ENCODE assay signal across 17 mouse cellular contexts in genomic region chr2:105684991-105685650, GRCm38 (mm10). TPM values are rescaled to one million over a fixed set of nuclear protein-coding genes. Genes with fewer than 3 reads are reported as not detected.
DNase-seq lines count a peak whose midpoint lies in the region; ATAC-seq and TF ChIP-seq lines count a peak whose summit lies in the region.
"Had no signal": no experiment of that assay in that cellular context is flagged by ENCODE, and none has a peak within 500 bp of the region (broad histone marks: within the 10 kb centered on the region; RNA-seq: fewer than 3 reads in every experiment).

No protein-coding gene starts in this region.

- H3K4me1 ChIP-seq in forebrain, embryonic 10.5 days = peaks cover 98% of the 10 kb centered on the region
- 0 out of 2 replicates have a peak, but pooled peaks cover 5% of the 10 kb centered on the region for H3K4me1 ChIP-seq in forebrain, postnatal 0 days (ENCODE audit: insufficient read depth)
- H3K4me1 ChIP-seq in forebrain, embryonic 16.5 days (replicated peaks; ENCODE audit: control insufficient read depth, insufficient read depth, low read length) = peaks cover 69% of the 10 kb centered on the region
- 0 out of 2 replicates have a peak, but pooled peaks cover 5% of the 10 kb centered on the region for H3K4me1 ChIP-seq in midbrain, embryonic 14.5 days (ENCODE audit: control insufficient read depth, insufficient read depth, low read length)

- peak overlapping the region; percentile 89; the same call in 1 of the 2 replicates for H3K27ac ChIP-seq in forebrain, embryonic 10.5 days
- H3K27ac ChIP-seq in forebrain, postnatal 0 days (ENCODE audit: low read depth, low read length) = no peak overlapping the region
- H3K27ac ChIP-seq in forebrain, embryonic 16.5 days (ENCODE audit: low read length) = no peak overlapping the region
- no peak overlapping the region for H3K27ac ChIP-seq in midbrain, embryonic 14.5 days (replicated peaks; ENCODE audit: low read depth, low read length)
- H3K27ac ChIP-seq: left cerebral cortex, adult 2 months; limb, embryonic 15.5 days had no signal

- H3K4me3 ChIP-seq in forebrain, embryonic 10.5 days = peak overlapping the region; percentile 45; the same call in 1 of the 2 replicates
- H3K4me3 ChIP-seq in forebrain, postnatal 0 days (ENCODE audit: low read depth, low read length) = no peak overlapping the region
- H3K4me3 ChIP-seq in forebrain, embryonic 16.5 days (replicated peaks; ENCODE audit: low read length) = 0 out of 2 replicates have a peak overlapping the region, but pooled peaks have one; percentile 3
- H3K4me3 ChIP-seq in midbrain, embryonic 14.5 days (replicated peaks; ENCODE audit: low read depth, low read length) = no peak overlapping the region
- H3K4me3 ChIP-seq: left cerebral cortex, adult 2 months; limb, embryonic 15.5 days; megakaryocyte, embryonic 14.5 days had no signal

- no peaks in the 10 kb centered on the region for H3K9me3 ChIP-seq in forebrain, embryonic 10.5 days
- no peaks in the 10 kb centered on the region for H3K9me3 ChIP-seq in forebrain, postnatal 0 days (ENCODE audit: low read length)
- no peaks in the 10 kb centered on the region for H3K9me3 ChIP-seq in forebrain, embryonic 16.5 days (ENCODE audit: control insufficient read depth, low read length)
- H3K9me3 ChIP-seq in midbrain, embryonic 14.5 days (ENCODE audit: control insufficient read depth, low read length) = no peaks in the 10 kb centered on the region
- H3K9me3 ChIP-seq: limb, embryonic 15.5 days had no signal

- ATAC-seq in forebrain, postnatal 0 days = no peak
- ATAC-seq in forebrain, embryonic 16.5 days = no peak
- ATAC-seq in midbrain, embryonic 14.5 days (ENCODE audit: low FRiP score, low TSS enrichment) = no peak
- ATAC-seq in megakaryocyte-erythroid progenitor cell, adult 5-6 weeks (replicated peaks; ENCODE audit: low FRiP score, low TSS enrichment, poor library complexity, severe bottlenecking) = no peak
- ATAC-seq: activated CD4-positive, CD25-positive, alpha-beta regulatory T cell, adult 4 months had no signal

- WGBS in forebrain, embryonic 10.5 days = 39% methylated on average over 11 of the region's 11 CpGs
- 60% methylated on average over 11 of the region's 11 CpGs for WGBS in forebrain, postnatal 0 days
- WGBS in forebrain, embryonic 16.5 days = 62% methylated on average over 11 of the region's 11 CpGs
- 12% methylated on average over 11 of the region's 11 CpGs for WGBS in midbrain, embryonic 14.5 days

- no peak overlapping the region for H3K4me2 ChIP-seq in forebrain, postnatal 0 days (ENCODE audit: low read depth)
- 0 out of 2 replicates have a peak overlapping the region, but pooled peaks have one; percentile 10 for H3K4me2 ChIP-seq in forebrain, embryonic 16.5 days (ENCODE audit: low read length)
- peak overlapping the region; percentile 13; the same call in 1 of the 2 replicates for H3K4me2 ChIP-seq in midbrain, embryonic 14.5 days (ENCODE audit: low read length)
- H3K4me2 ChIP-seq: limb, embryonic 15.5 days had no signal

- no peak for TF ChIP-seq CTCF in forebrain, postnatal 0 days (IDR thresholded peaks at IDR 0.05; ENCODE audit: low read depth)

- no peak overlapping the region for H3K9ac ChIP-seq in forebrain, postnatal 0 days
- H3K9ac ChIP-seq in forebrain, embryonic 16.5 days (replicated peaks; ENCODE audit: low read depth, low read length) = no peak overlapping the region
- H3K9ac ChIP-seq in midbrain, embryonic 14.5 days (replicated peaks; ENCODE audit: low read length) = no peak overlapping the region
- H3K9ac ChIP-seq: limb, embryonic 15.5 days had no signal

- H3K36me3 ChIP-seq in forebrain, embryonic 10.5 days (replicated peaks) = peaks cover 57% of the 10 kb centered on the region
- H3K36me3 ChIP-seq in forebrain, postnatal 0 days (ENCODE audit: insufficient read depth) = no peaks in the 10 kb centered on the region
- H3K36me3 ChIP-seq in forebrain, embryonic 16.5 days (ENCODE audit: control insufficient read depth, insufficient read depth) = no peaks in the 10 kb centered on the region
- H3K36me3 ChIP-seq in midbrain, embryonic 14.5 days (ENCODE audit: control insufficient read depth, insufficient read depth, low read length) = no peaks in the 10 kb centered on the region
- H3K36me3 ChIP-seq: limb, embryonic 15.5 days had no signal

- no peak for DNase-seq in forebrain, embryonic 10.5 days (ENCODE audit: extremely low spot score, low spot score)
- no peak for DNase-seq in forebrain, postnatal 0 days
- peak; percentile 46 for DNase-seq in embryo, embryonic 9.5 days (ENCODE audit: extremely low spot score)
- peak; percentile 29 for DNase-seq in midbrain, embryonic 14.5 days
- no peak for DNase-seq in urinary bladder, adult 18-20 months (ENCODE audit: low spot score in 2 of 2)
- DNase-seq in layer of hippocampus, postnatal 25 days (ENCODE audit: extremely low spot score in 1 of 2, low spot score in 1 of 2) = no peak
- DNase-seq: kidney, adult 18-20 months; kidney, postnatal 4 days; lung, adult 2 months had no signal

- H3K27me3 ChIP-seq in forebrain, embryonic 10.5 days (ENCODE audit: poor library complexity, severe bottlenecking) = peaks cover 100% of the 10 kb centered on the region
- H3K27me3 ChIP-seq in forebrain, postnatal 0 days (ENCODE audit: insufficient read depth, low read length) = peaks cover 26% of the 10 kb centered on the region
- H3K27me3 ChIP-seq in forebrain, embryonic 16.5 days (replicated peaks; ENCODE audit: control insufficient read depth, insufficient read depth, low read length) = peaks cover 19% of the 10 kb centered on the region
- peaks cover 90% of the 10 kb centered on the region for H3K27me3 ChIP-seq in midbrain, embryonic 14.5 days (ENCODE audit: control insufficient read depth, insufficient read depth, low read length)

RNA-seq across cellular contexts. Expression of gene Pax6, which starts 16.4 kb away (rescaled TPM):
- polyA plus RNA-seq in forebrain, embryonic 10.5 days (2016; fragmentation: Nextera tagmentation; extraction: Ambion mirVana) = 76.8 and 79.6 TPM in 2 replicates
- total RNA-seq in forebrain, postnatal 0 days (2014; rRNA removed) = 19.0 and 32.9 TPM in 2 replicates
- 14.6 and 19.0 TPM in 2 replicates for polyA plus RNA-seq in forebrain, postnatal 0 days (2015; fragmentation: Nextera tagmentation; extraction: Ambion mirVana)
- 39.9 and 42.2 TPM in 2 replicates for polyA plus RNA-seq in forebrain, embryonic 16.5 days (2015; fragmentation: Nextera tagmentation; extraction: Ambion mirVana)
- 20.7 and 22.9 TPM in 2 replicates for polyA plus RNA-seq in midbrain, embryonic 14.5 days (2014; fragmentation: Nextera tagmentation; extraction: Ambion mirVana)
- total RNA-seq in megakaryocyte-erythroid progenitor cell, adult 5-6 weeks (2014; fragmentation: Nextera tagmentation) = not detected in 2 replicates
- total RNA-seq in megakaryocyte-erythroid progenitor cell, adult 5-6 weeks (2017) = not detected in 2 replicates
- 1 to 10 TPM; 9.4 to 9.7 TPM for total RNA-seq in layer of hippocampus, postnatal 25 days (2021)
- polyA plus RNA-seq: gonadal fat pad, adult 2 months; heart, embryonic 16.5 days; lung, adult 2 months had no signal

Comparison
In these comparisons a context has a peak if more than half of its experiments do, and no peak if none do; other contexts are left out.
1. H3K4me3 ChIP-seq: peak in forebrain, embryonic 10.5 days (single experiment) and forebrain, embryonic 16.5 days (single experiment); none in forebrain, postnatal 0 days (single experiment) and midbrain, embryonic 14.5 days (single experiment).
2. DNase-seq: peak in embryo, embryonic 9.5 days (single experiment) and midbrain, embryonic 14.5 days (single experiment); none in forebrain, embryonic 10.5 days (single experiment), forebrain, postnatal 0 days (single experiment), urinary bladder, adult 18-20 months (0 of 2) and layer of hippocampus, postnatal 25 days (0 of 2).